Mouse (Mus musculus): ENCODE data around the gene Spg11.

- TF ChIP-seq CTCF (IDR thresholded peaks at IDR 0.05; ENCODE audit: borderline replicate concordance, insufficient read depth, low read depth, low read length): no peak
- TF ChIP-seq POLR2A (IDR thresholded peaks at IDR 0.05; ENCODE audit: borderline replicate concordance, insufficient read depth, low read length): no peak
Measured at GRCm38 (mm10) chr2:122109714-122110113, 8.5 kb downstream of the Spg11 start.
